Mouse (Mus musculus) gastrocnemius, adult 18-20 months (tissue): ENCODE results near the gene Baz1a. TPM values are rescaled to one million over a fixed set of nuclear protein-coding genes. Genes with fewer than 3 reads are reported as not detected.

ENCODE experiments used
- DNase-seq: peaks from one replicate; pipeline ENCODE4 v3.0.0; 2021; ENCODE audit warnings: low spot score
- total RNA-seq, 2 experiments: library from RNA; stranded (reverse); gene quantifications; 2 replicates each; pipeline ENCODE4 v1.2.3; 2021

Gene Baz1a
- total RNA-seq, 2 experiments from 2014 or later, result 3.1 to 4.2 TPM

DNA sequence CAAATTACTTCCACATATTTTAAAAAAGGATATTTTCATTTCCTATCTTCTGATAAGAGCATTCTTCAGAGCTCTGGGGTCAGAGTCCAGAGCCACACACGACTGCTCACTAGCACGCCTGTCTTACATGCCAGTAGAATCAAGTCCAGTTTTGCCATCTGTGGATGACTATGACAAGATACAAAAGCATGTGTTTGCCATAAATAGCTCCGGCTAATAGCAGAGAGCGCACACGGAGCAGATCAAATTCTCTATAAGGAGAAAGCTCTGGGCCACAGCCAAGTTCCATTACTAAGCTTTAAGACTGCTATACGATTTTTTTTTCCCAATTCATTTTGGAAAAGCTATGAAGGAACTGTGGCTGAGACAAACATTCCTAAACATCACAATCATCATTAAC is 154.6 kb downstream of the Baz1a start:
- DNase-seq, result peak; percentile 42

DNA sequence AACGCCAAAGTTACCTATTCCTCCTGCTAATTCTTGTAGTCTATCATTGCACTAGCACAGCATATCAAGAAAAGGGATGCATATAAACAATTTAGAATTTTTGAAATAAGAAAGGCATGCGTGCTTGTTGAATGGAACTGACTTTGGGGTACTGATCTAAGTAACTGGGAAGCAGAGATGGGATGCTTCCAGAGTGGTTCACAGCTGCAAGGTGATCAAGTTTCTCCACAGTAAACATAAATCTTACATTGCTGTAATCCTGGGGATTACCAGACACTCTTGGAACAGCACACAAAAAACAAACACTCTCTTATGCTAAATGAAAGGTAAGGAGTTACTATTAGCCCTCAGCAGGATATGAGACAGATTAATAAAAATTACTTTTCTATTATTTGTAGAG is 163.6 kb downstream of the Baz1a start:
- DNase-seq, result no peak

DNA sequence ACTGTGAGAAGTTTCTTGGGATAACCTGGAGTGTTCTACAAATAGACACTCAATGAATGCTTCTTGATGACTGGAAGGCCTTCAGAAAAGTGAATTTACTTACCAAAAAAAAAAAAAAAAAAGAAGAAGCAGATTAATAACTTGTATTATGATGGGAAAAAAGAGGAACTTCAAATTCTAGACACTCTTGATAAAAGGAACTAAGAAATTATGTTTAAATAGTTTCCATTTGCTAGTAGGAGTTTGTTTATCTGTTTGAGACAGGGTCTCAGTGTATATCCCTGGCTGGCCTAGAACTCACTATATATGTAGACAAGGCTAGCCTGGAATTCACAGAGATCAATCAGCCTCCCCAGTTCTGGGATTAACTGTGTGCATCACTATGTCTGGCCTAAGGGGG is 169.7 kb downstream of the Baz1a start:
- DNase-seq, result no peak

Other genes with a start within 250 kb of the Baz1a start
- 10 to 100 TPM; 17.0 to 17.6 TPM for gene Snx6, start 218.6 kb downstream of the Baz1a start, total RNA-seq
- 100 to 1,000 TPM; 462 to 524 TPM for gene Cfl2, start 151.5 kb downstream of the Baz1a start, total RNA-seq
- not detected for gene Gm20403, start 27.8 kb downstream of the Baz1a start, total RNA-seq
- 1 to 10 TPM; 7.4 to 7.8 TPM for gene 2700097O09Rik, start 65.8 kb upstream of the Baz1a start, total RNA-seq
- gene Srp54a, start 65.9 kb upstream of the Baz1a start, total RNA-seq, result 10 to 100 TPM; 84.3 to 96.1 TPM
- gene Fam177a, start 110.1 kb upstream of the Baz1a start, total RNA-seq, result 1 to 10 TPM in 1 of 2 experiments, not detected in 1; 8.7 TPM
- 10 to 100 TPM; 41.6 to 47.5 TPM for gene Srp54b, start 140.8 kb upstream of the Baz1a start, total RNA-seq
- gene 1700047I17Rik2, start 185.2 kb upstream of the Baz1a start, total RNA-seq, result 1 to 10 TPM in 1 of 2 experiments, not detected in 1; 9.4 TPM
- gene Srp54c, start 215.8 kb upstream of the Baz1a start, total RNA-seq, result 10 to 100 TPM; 24.7 to 26.5 TPM